Mouse (Mus musculus): ENCODE results near the gene Ly6g.
"Not testable (repeated sequence)": the region's sequence is repeated elsewhere in the genome, so short reads cannot be mapped to it uniquely, and the experiment has no call there.

DNA sequence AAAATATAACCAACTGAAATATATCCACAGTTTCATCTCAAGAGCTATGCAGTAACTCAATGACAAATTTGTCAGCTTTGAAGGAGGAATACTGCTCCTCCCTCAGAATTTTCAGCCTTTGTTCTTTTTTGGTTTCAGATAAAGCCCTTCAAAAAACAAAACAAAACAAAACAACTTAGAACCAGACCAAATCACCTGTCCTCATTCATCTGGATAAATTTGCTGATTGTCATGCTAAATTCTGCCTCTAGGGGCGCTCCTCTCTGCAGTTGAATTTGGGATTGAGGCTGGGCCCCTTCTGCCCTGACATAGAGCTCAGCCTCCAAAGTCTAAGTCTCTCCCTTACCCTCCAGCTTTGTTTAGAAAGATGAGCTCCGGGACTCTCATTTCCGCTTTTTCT is 35.5 kb downstream of the Ly6g start:
- TF ChIP-seq ELF1 (IDR thresholded peaks at IDR 0.05; ENCODE audit: low read depth, low read length); MAZ (IDR thresholded peaks at IDR 0.05; ENCODE audit: low read depth, low read length); POLR2A (IDR thresholded peaks at IDR 0.05; ENCODE audit: control insufficient read depth in 1 of 2, insufficient read depth in 1 of 2, low read depth in 1 of 2, low read length in 2 of 2, poor library complexity in 1 of 2); CTCF (IDR thresholded peaks at IDR 0.05 in 2 of 3, conservative IDR thresholded peaks at IDR 0.05 in 1 of 3; ENCODE audit: control insufficient read depth in 1 of 3, insufficient read depth in 1 of 3, low read depth in 2 of 3, low read length in 3 of 3, poor library complexity in 1 of 3, severe bottlenecking in 1 of 3); GABPA (IDR thresholded peaks at IDR 0.05; ENCODE audit: low read depth, low read length); NRF1 (IDR thresholded peaks at IDR 0.05; ENCODE audit: insufficient read depth, low read depth, low read length, poor library complexity, severe bottlenecking); ZNF384 (IDR thresholded peaks at IDR 0.05; ENCODE audit: low read depth, low read length); E2F4 (IDR thresholded peaks at IDR 0.05; ENCODE audit: borderline replicate concordance, low read depth, low read length); KAT2A (conservative IDR thresholded peaks at IDR 0.05; ENCODE audit: low read depth, low read length): not testable (repeated sequence)
